ENCODE assay signal across 14 mouse cellular contexts in genomic region chr16:97252997-97253635, GRCm38 (mm10).
DNase-seq lines count a peak whose midpoint lies in the region; ATAC-seq and TF ChIP-seq lines count a peak whose summit lies in the region.
"Had no signal": no experiment of that assay in that cellular context is flagged by ENCODE, and none has a peak within 500 bp of the region (broad histone marks: within the 10 kb centered on the region; RNA-seq: fewer than 3 reads in every experiment).

No protein-coding gene starts in this region.

- H3K9ac ChIP-seq in midbrain, postnatal 0 days (replicated peaks; ENCODE audit: low read length, poor library complexity, severe bottlenecking): no peak overlapping the region

- no peaks in the 10 kb centered on the region for H3K36me3 ChIP-seq in midbrain, postnatal 0 days (ENCODE audit: insufficient read depth, low read length)
- H3K36me3 ChIP-seq: limb, embryonic 10.5 days had no signal

- no peaks in the 10 kb centered on the region for H3K27me3 ChIP-seq in midbrain, postnatal 0 days (ENCODE audit: insufficient read depth, low read length)

- DNase-seq in layer of hippocampus, adult 11-12 months (ENCODE audit: low spot score): peak; percentile 15
- no peak for DNase-seq in layer of hippocampus, adult 9-10 months (ENCODE audit: low spot score)
- peak; percentile 5 for DNase-seq in NIH3T3 (ENCODE audit: low read depth)
- DNase-seq in midbrain, postnatal 0 days (ENCODE audit: low spot score): peak; percentile 69
- no peak for DNase-seq in spleen, adult 18-20 months
- DNase-seq in gastrocnemius, adult 18-20 months (ENCODE audit: low spot score): no peak
- no peak for DNase-seq in gastrocnemius, adult 8-10 months (ENCODE audit: low spot score in 2 of 2)
- DNase-seq: adrenal gland, postnatal 14 days; cerebellum, postnatal 10 days; kidney, adult 8-10 months; lung, adult 2 months; thymus, adult 18-20 months had no signal

- no peaks in the 10 kb centered on the region for H3K9me3 ChIP-seq in midbrain, postnatal 0 days (ENCODE audit: low read length)
- H3K9me3 ChIP-seq: limb, embryonic 10.5 days had no signal

- H3K4me1 ChIP-seq in midbrain, postnatal 0 days (ENCODE audit: insufficient read depth, low read length): peaks cover 5% of the 10 kb centered on the region; the same call in 1 of the 2 replicates
- H3K4me1 ChIP-seq: limb, embryonic 10.5 days had no signal

- H3K27ac ChIP-seq in midbrain, postnatal 0 days (ENCODE audit: low read depth, low read length): peak overlapping the region; percentile 65; the same call in 1 of the 2 replicates
- H3K27ac ChIP-seq: limb, embryonic 10.5 days had no signal

- H3K4me3 ChIP-seq in midbrain, postnatal 0 days (ENCODE audit: low read depth, low read length): no peak overlapping the region
- H3K4me3 ChIP-seq: limb, embryonic 10.5 days had no signal

- H3K4me2 ChIP-seq in midbrain, postnatal 0 days (ENCODE audit: low read depth, low read length, poor library complexity, severe bottlenecking): no peak overlapping the region

- WGBS in midbrain, postnatal 0 days: 36% methylated on average over 2 of the region's 2 CpGs

- peak; percentile 85 for ATAC-seq in frontal cortex, adult (ENCODE audit: low TSS enrichment)
- 0 out of 2 replicates have a peak, but pooled peaks have one; percentile 44 for ATAC-seq in midbrain, postnatal 0 days (ENCODE audit: low FRiP score)

- peak; percentile 61 for TF ChIP-seq CTCF in midbrain, postnatal 0 days (IDR thresholded peaks at IDR 0.05)

Comparison
In these comparisons a context has a peak if more than half of its experiments do, and no peak if none do; other contexts are left out.
1. DNase-seq: peak in layer of hippocampus, adult 11-12 months (single experiment), NIH3T3 (single experiment) and midbrain, postnatal 0 days (single experiment); none in layer of hippocampus, adult 9-10 months (single experiment), spleen, adult 18-20 months (0 of 2), gastrocnemius, adult 18-20 months (single experiment) and gastrocnemius, adult 8-10 months (0 of 2).